Comparison of ENCODE assay signal across 8 mouse cellular contexts in the genomic region with DNA sequence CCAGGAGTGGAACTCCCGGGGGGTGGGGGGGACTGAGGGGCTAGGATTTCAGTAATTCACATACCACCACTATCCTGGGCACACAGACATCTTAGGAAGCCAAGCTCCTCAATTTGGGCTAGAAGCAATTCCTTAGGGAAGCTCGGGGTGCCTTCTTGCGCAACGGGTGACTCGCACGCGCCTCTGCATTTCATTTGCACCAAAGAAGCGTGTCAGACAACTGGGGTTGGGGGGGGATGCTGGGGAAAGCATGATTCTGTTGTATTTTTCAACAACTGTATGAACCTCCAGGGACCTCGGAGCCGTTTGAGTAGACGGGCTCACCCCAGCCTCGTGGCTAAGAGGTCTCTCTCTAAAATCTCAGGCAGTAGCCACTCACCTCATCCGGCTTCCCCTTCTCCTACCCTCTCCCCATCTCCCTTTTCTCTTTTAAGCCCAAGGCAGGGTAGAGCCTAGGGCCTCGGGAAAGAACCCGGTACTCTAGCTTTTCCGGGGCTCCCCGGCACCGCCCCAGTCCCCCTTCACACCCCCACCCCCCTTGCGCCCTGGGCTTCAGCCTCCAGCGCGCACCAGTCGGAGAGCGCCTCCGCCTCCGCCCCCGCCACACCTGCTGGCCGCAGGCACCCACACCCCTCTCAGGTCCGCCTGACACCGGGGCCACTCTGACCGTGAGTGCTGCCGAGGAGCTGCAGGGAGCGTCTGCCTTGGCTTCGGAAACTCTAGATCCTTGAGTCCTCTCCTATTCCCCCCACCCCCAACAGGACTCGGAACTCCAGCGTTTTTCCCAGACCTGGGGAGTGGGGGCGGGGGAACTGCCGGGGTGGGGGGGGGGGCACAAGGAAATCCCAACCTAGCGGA. TPM values are rescaled to one million over a fixed set of nuclear protein-coding genes. Genes with fewer than 3 reads are reported as not detected.
A peak's percentile ranks its signal among the peaks of the same experiment; 100 is the strongest.
DNase-seq lines count a peak whose midpoint lies in the region; ATAC-seq and TF ChIP-seq lines count a peak whose summit lies in the region.

No protein-coding gene starts in this region.

- TF ChIP-seq CTCF in layer of hippocampus, adult 2 months (conservative IDR thresholded peaks at IDR 0.05), result no peak
- TF ChIP-seq CTCF in hindbrain, postnatal 0 days (IDR thresholded peaks at IDR 0.05; ENCODE audit: low read depth), result no peak

- ATAC-seq in hindbrain, postnatal 0 days, result peak; percentile 19; the same call in 1 of the 2 replicates
- peak; percentile 19; the same call in 1 of the 2 replicates for ATAC-seq in neural tube, embryonic 15.5 days (ENCODE audit: low FRiP score)

- H3K27ac ChIP-seq in layer of hippocampus, adult 2 months, result no peak overlapping the region
- peak overlapping the region; percentile 51; the same call in 1 of the 2 replicates for H3K27ac ChIP-seq in hindbrain, postnatal 0 days
- H3K27ac ChIP-seq in neural tube, embryonic 15.5 days (replicated peaks), result peak overlapping the region; percentile 60

- WGBS in hindbrain, postnatal 0 days, result under 1% methylated on average over 32 of the region's 38 CpGs
- under 1% methylated on average over 37 of the region's 38 CpGs for WGBS in neural tube, embryonic 15.5 days

- H3K4me1 ChIP-seq in hindbrain, postnatal 0 days (ENCODE audit: insufficient read depth, low read length), result no peaks in the 10 kb centered on the region
- H3K4me1 ChIP-seq in neural tube, embryonic 15.5 days, result peaks cover 24% of the 10 kb centered on the region

- H3K4me3 ChIP-seq in layer of hippocampus, adult 2 months, result peak overlapping the region; percentile 64
- H3K4me3 ChIP-seq in hindbrain, postnatal 0 days (ENCODE audit: low read length), result peak overlapping the region; percentile 59
- peak overlapping the region; percentile 64 for H3K4me3 ChIP-seq in neural tube, embryonic 15.5 days (replicated peaks)

- no peaks in the 10 kb centered on the region for H3K9me3 ChIP-seq in hindbrain, postnatal 0 days (ENCODE audit: low read length)
- H3K9me3 ChIP-seq in neural tube, embryonic 15.5 days (replicated peaks), result no peaks in the 10 kb centered on the region

- H3K9ac ChIP-seq in hindbrain, postnatal 0 days (replicated peaks; ENCODE audit: low read length), result peak overlapping the region; percentile 49
- H3K9ac ChIP-seq in neural tube, embryonic 15.5 days (replicated peaks), result peak overlapping the region; percentile 50

- H3K27me3 ChIP-seq in hindbrain, postnatal 0 days (ENCODE audit: insufficient read depth, low read length), result no peaks in the 10 kb centered on the region
- H3K27me3 ChIP-seq in neural tube, embryonic 15.5 days (replicated peaks), result peaks cover 11% of the 10 kb centered on the region; the same call in 1 of the 2 replicates

- DNase-seq in layer of hippocampus, adult 2 months (ENCODE audit: low spot score in 2 of 2), result no peak
- no peak for DNase-seq in layer of hippocampus, postnatal 36 days
- peak; percentile 21 for DNase-seq in embryo, embryonic 10.5 days (ENCODE audit: low spot score)
- peak; percentile 40 for DNase-seq in hindbrain, postnatal 0 days (ENCODE audit: low spot score)
- no peak for DNase-seq in testis, postnatal 14 days (ENCODE audit: low spot score)
- DNase-seq in urinary bladder, postnatal 14 days (ENCODE audit: low spot score), result no peak
- DNase-seq in thymus, adult 18-20 months, result no peak

- H3K36me3 ChIP-seq in hindbrain, postnatal 0 days (ENCODE audit: insufficient read depth, low read length), result no peaks in the 10 kb centered on the region
- H3K36me3 ChIP-seq in neural tube, embryonic 15.5 days, result no peaks in the 10 kb centered on the region

- H3K4me2 ChIP-seq in hindbrain, postnatal 0 days (ENCODE audit: low read depth, low read length), result peak overlapping the region; percentile 86
- H3K4me2 ChIP-seq in neural tube, embryonic 15.5 days, result peak overlapping the region; percentile 99

RNA-seq across cellular contexts. Expression of a gene that starts 1.5 kb away (rescaled TPM):
- total RNA-seq in layer of hippocampus, adult 2 months (2021), result 10 to 100 TPM in 1 of 2 experiments, 1 to 10 TPM in 1; 8.9 to 10.2 TPM
- 1 to 10 TPM; 7.6 to 8.5 TPM for total RNA-seq in layer of hippocampus, postnatal 36 days (2021)
- 14.0 and 16.6 TPM in 2 replicates for total RNA-seq in hindbrain, postnatal 0 days (2014; rRNA removed)
- 10.6 and 11.3 TPM in 2 replicates for polyA plus RNA-seq in hindbrain, postnatal 0 days (2015; fragmentation: Nextera tagmentation; extraction: Ambion mirVana)
- 12.3 and 12.9 TPM in 2 replicates for polyA plus RNA-seq in neural tube, embryonic 15.5 days (2015; fragmentation: Nextera tagmentation; extraction: Ambion mirVana)

Comparison
In these comparisons a context has a peak if more than half of its experiments do, and no peak if none do; other contexts are left out.
1. DNase-seq: peak in embryo, embryonic 10.5 days (single experiment) and hindbrain, postnatal 0 days (single experiment); none in layer of hippocampus, adult 2 months (0 of 2), layer of hippocampus, postnatal 36 days (0 of 2), testis, postnatal 14 days (single experiment), urinary bladder, postnatal 14 days (single experiment) and thymus, adult 18-20 months (0 of 2).
2. Peak in every context shown above with its lines, with median percentiles within 50 percentile points of each other: H3K4me3 ChIP-seq.